In the genomic region with DNA sequence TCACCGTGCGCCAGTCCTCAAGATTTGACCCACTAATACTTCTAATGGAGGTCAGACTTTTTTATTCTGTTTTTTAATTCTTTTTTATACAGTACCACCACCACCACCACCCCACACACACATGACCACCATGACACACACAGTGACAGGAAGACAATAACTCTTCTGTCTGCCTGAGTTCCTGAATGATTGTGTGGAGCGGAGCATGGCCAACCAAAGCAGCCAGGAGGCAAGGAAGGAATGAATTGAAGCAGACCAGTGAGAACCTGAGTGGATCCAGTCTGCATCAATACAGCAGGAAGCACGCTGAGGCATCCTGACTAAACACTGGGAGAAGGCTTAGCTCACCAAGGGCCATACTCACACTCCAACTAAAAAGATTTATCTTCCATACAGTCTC, we compare ENCODE assay signal across 13 mouse cellular contexts.
"Had no signal": no experiment of that assay in that cellular context is flagged by ENCODE, and none has a peak within 500 bp of the region (broad histone marks: within the 10 kb centered on the region; RNA-seq: fewer than 3 reads in every experiment).

No protein-coding gene starts in this region.

- H3K27ac ChIP-seq: kidney, postnatal 0 days; liver, embryonic 14.5 days; macrophage; neural tube, embryonic 13.5 days had no signal

- H3K4me3 ChIP-seq: limb, embryonic 13.5 days; myocyte; neural tube, embryonic 13.5 days had no signal

- ATAC-seq: liver, postnatal 0 days had no signal

- DNase-seq: kidney, adult 18-20 months; kidney, adult 9 months; liver, postnatal 0 days; retina, postnatal 1 day; thymus, adult 18-20 months; thymus, postnatal 36 days had no signal

- H3K36me3 ChIP-seq: limb, embryonic 13.5 days; neural tube, embryonic 13.5 days had no signal

- H3K27me3 ChIP-seq: neural tube, embryonic 13.5 days had no signal

- H3K9ac ChIP-seq: limb, embryonic 13.5 days; liver, embryonic 14.5 days; liver, postnatal 0 days; lung, embryonic 14.5 days; neural tube, embryonic 13.5 days had no signal

- H3K9me3 ChIP-seq: limb, embryonic 13.5 days; neural tube, embryonic 13.5 days had no signal

- H3K4me2 ChIP-seq: limb, embryonic 13.5 days; lung, embryonic 14.5 days; neural tube, embryonic 13.5 days had no signal
